ENCODE assay signal across 9 mouse cellular contexts in genomic region chr2:147298499-147298896, GRCm38 (mm10).
DNase-seq lines count a peak whose midpoint lies in the region; ATAC-seq and TF ChIP-seq lines count a peak whose summit lies in the region.
"Had no signal": no experiment of that assay in that cellular context is flagged by ENCODE, and none has a peak within 500 bp of the region (broad histone marks: within the 10 kb centered on the region; RNA-seq: fewer than 3 reads in every experiment).

No protein-coding gene starts in this region.

- no peak for TF ChIP-seq POLR2A in thymus, adult 2 months (IDR thresholded peaks at IDR 0.05; ENCODE audit: control insufficient read depth, extremely low read depth, insufficient read depth, low read length, poor library complexity)

- peak; percentile 86 for DNase-seq in 416B (ENCODE audit: low read depth)
- peak; percentile 71 for DNase-seq in adrenal gland, postnatal 10 days
- DNase-seq in heart, postnatal 36 days, result peak; percentile 34 to 52
- DNase-seq in left cerebral cortex, adult 18-20 months (ENCODE audit: low spot score in 2 of 2), result peak; percentile 60 to 71
- DNase-seq in midbrain, embryonic 14.5 days, result peak; percentile 84
- no peak for DNase-seq in thymus, adult 2 months
- no peak for DNase-seq in embryo, embryonic 10.5 days (ENCODE audit: low spot score)

- H3K9ac ChIP-seq in forebrain, embryonic 12.5 days, result no peak overlapping the region
- no peak overlapping the region for H3K9ac ChIP-seq in midbrain, embryonic 14.5 days (replicated peaks; ENCODE audit: low read length)

- peaks cover 3% of the 10 kb centered on the region; the same call in 1 of the 2 replicates for H3K4me1 ChIP-seq in forebrain, embryonic 12.5 days
- peaks cover 4% of the 10 kb centered on the region; the same call in 1 of the 2 replicates for H3K4me1 ChIP-seq in midbrain, embryonic 14.5 days (ENCODE audit: control insufficient read depth, insufficient read depth, low read length)
- no peaks in the 10 kb centered on the region for H3K4me1 ChIP-seq in thymus, adult 2 months (replicated peaks; ENCODE audit: control insufficient read depth, insufficient read depth, low read length)
- H3K4me1 ChIP-seq: megakaryocyte, embryonic 14.5 days had no signal

- H3K36me3 ChIP-seq in forebrain, embryonic 12.5 days (replicated peaks), result no peaks in the 10 kb centered on the region
- no peaks in the 10 kb centered on the region for H3K36me3 ChIP-seq in midbrain, embryonic 14.5 days (ENCODE audit: control insufficient read depth, insufficient read depth, low read length)
- H3K36me3 ChIP-seq in thymus, adult 2 months (ENCODE audit: control insufficient read depth, insufficient read depth, low read length), result no peaks in the 10 kb centered on the region

- H3K4me2 ChIP-seq in forebrain, embryonic 12.5 days, result peak overlapping the region; percentile 8; the same call in 1 of the 2 replicates
- H3K4me2 ChIP-seq in midbrain, embryonic 14.5 days (ENCODE audit: low read length), result no peak overlapping the region

- no peak overlapping the region for H3K4me3 ChIP-seq in forebrain, embryonic 12.5 days (replicated peaks)
- H3K4me3 ChIP-seq in midbrain, embryonic 14.5 days (replicated peaks; ENCODE audit: low read depth, low read length), result no peak overlapping the region
- no peak overlapping the region for H3K4me3 ChIP-seq in thymus, adult 2 months (ENCODE audit: control insufficient read depth, insufficient read depth, low read length)
- H3K4me3 ChIP-seq: megakaryocyte, embryonic 14.5 days had no signal

- intact Hi-C loops in heart, postnatal 36 days (cut with DNase I), result no loop called here

- H3K27me3 ChIP-seq in forebrain, embryonic 12.5 days, result no peaks in the 10 kb centered on the region
- H3K27me3 ChIP-seq in midbrain, embryonic 14.5 days (ENCODE audit: control insufficient read depth, insufficient read depth, low read length), result no peaks in the 10 kb centered on the region; the same call in 1 of the 2 replicates
- no peaks in the 10 kb centered on the region for H3K27me3 ChIP-seq in thymus, adult 2 months (ENCODE audit: control insufficient read depth, insufficient read depth, low read length)
- H3K27me3 ChIP-seq: megakaryocyte, embryonic 14.5 days had no signal

- H3K9me3 ChIP-seq in forebrain, embryonic 12.5 days, result no peaks in the 10 kb centered on the region
- H3K9me3 ChIP-seq in midbrain, embryonic 14.5 days (ENCODE audit: control insufficient read depth, low read length), result no peaks in the 10 kb centered on the region
- H3K9me3 ChIP-seq: megakaryocyte, embryonic 14.5 days had no signal

- peak; percentile 87; the same call in 1 of the 2 replicates for ATAC-seq in forebrain, embryonic 12.5 days (ENCODE audit: low FRiP score)
- ATAC-seq in midbrain, embryonic 14.5 days (ENCODE audit: low FRiP score, low TSS enrichment), result peak; percentile 81

- 55% methylated on average over 7 of the region's 7 CpGs for WGBS in forebrain, embryonic 12.5 days
- WGBS in midbrain, embryonic 14.5 days, result 44% methylated on average over 7 of the region's 7 CpGs
- 24% methylated on average over 7 of the region's 7 CpGs for WGBS in thymus, adult 2 months

- no peak for TF ChIP-seq CTCF in thymus, adult 2 months (IDR thresholded peaks at IDR 0.05; ENCODE audit: borderline replicate concordance, control insufficient read depth, extremely low read depth, insufficient read depth, low read length, poor library complexity)

- H3K27ac ChIP-seq in forebrain, embryonic 12.5 days, result peak overlapping the region; percentile 53; the same call in 1 of the 2 replicates
- H3K27ac ChIP-seq in midbrain, embryonic 14.5 days (replicated peaks; ENCODE audit: low read depth, low read length), result peak overlapping the region; percentile 2; the same call in 1 of the 2 replicates
- no peak overlapping the region for H3K27ac ChIP-seq in thymus, adult 2 months (ENCODE audit: control insufficient read depth, insufficient read depth, low read length)

Comparison
In these comparisons a context has a peak if more than half of its experiments do, and no peak if none do; other contexts are left out.
1. DNase-seq: peak in 416B (single experiment), adrenal gland, postnatal 10 days (single experiment), heart, postnatal 36 days (2 of 2), left cerebral cortex, adult 18-20 months (2 of 2) and midbrain, embryonic 14.5 days (single experiment); none in thymus, adult 2 months (single experiment) and embryo, embryonic 10.5 days (single experiment).